Mouse (Mus musculus) CH12.LX (cell line): Measurements from ENCODE around the gene Zfp318.

Experiments
- CHD1 ChIP-seq: IDR thresholded peaks from 2 replicates; pipeline ENCODE4 v1.6.1; 2012; ENCODE audit warnings: low read depth, low read length, improper control_type of control experiment, inconsistent platforms
- CTCF ChIP-seq, 2 experiments: IDR thresholded peaks in 1 of 2; conservative IDR thresholded peaks in 1 of 2; 2 replicates each; pipeline ENCODE4 v1.5.1; 2011 to 2012; ENCODE audit warnings: low read depth in 2 of 2, low read length in 2 of 2, improper control_type of control experiment in 1 of 2, inconsistent platforms in 1 of 2, mild to moderate bottlenecking in 1 of 2, moderate library complexity in 1 of 2
- ETS1 ChIP-seq: conservative IDR thresholded peaks from 2 replicates; pipeline ENCODE4 v1.6.1; 2012; ENCODE audit warnings: low read depth, mild to moderate bottlenecking, inconsistent platforms, low read length, improper control_type of control experiment, moderate library complexity
- POLR2A ChIP-seq: IDR thresholded peaks from 2 replicates; pipeline ENCODE4 v1.6.1; 2011; ENCODE audit warnings: low read depth, mild to moderate bottlenecking, improper control_type of control experiment, low read length
- SIN3A ChIP-seq: IDR thresholded peaks from 2 replicates; pipeline ENCODE4 v1.6.1; 2012; ENCODE audit warnings: low read length, improper control_type of control experiment, inconsistent platforms
- TCF12 ChIP-seq: IDR thresholded peaks from 2 replicates; pipeline ENCODE4 v1.6.1; 2014; ENCODE audit warnings: low read depth, mild to moderate bottlenecking, inconsistent platforms, low read length, improper control_type of control experiment
- ZNF384 ChIP-seq: IDR thresholded peaks from 2 replicates; pipeline ENCODE4 v1.6.1; 2012; ENCODE audit warnings: low read depth, low read length, improper control_type of control experiment, inconsistent platforms

DNA sequence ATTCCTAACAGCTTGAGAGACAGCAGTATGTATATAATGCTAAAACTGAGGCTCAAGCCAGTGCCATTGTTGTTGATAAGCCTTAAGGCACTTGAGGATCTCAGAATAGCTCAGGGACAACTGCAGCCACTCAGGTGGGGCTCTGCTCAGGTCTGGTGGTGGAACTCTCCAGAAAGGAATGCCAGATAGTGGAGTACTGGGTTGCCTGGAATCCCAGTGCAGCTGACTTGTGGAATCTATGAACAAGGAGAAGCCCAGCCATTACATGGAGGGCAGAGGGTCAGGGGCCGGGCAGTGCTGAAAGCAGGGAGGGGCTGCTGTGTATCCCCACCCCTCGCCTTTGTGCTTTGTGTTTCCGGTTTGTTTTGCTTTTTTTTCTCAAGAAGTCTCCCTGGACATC lies 74.9 kb downstream of the Zfp318 start:
- TF ChIP-seq ETS1 (no peak), POLR2A (no peak), ZNF384 (no peak), CHD1 (no peak), CTCF (conservative IDR thresholded peaks at IDR 0.05 in 1 of 2, IDR thresholded peaks at IDR 0.05 in 1 of 2; ENCODE audit: low read depth in 2 of 2, low read length in 2 of 2) (no peak), SIN3A (no peak), TCF12 (no peak)
